Mouse (Mus musculus): ENCODE data around the gene Hdgfl2. TPM values are rescaled to one million over a fixed set of nuclear protein-coding genes. Genes with fewer than 3 reads are reported as not detected.
A peak's percentile ranks its signal among the peaks of the same experiment; 100 is the strongest.

Gene Hdgfl2
- polyA plus RNA-seq, 1 experiment from 2014 or later = 75.0 TPM

GRCm38 (mm10) chr17:56106981-56107380 is 27.5 kb downstream of the Hdgfl2 start:
- Histone ChIP-seq H3K9me3 (no peaks in the 10 kb centered on the region), H3K4me2 (no peak overlapping the region), H3K4me1 (peaks cover 12% of the 10 kb centered on the region), H3K4me3 (no peak overlapping the region), H3K9ac (no peak overlapping the region), H3K27me3 (replicated peaks) (no peaks in the 10 kb centered on the region), H3K36me3 (peaks cover 27% of the 10 kb centered on the region), H3K27ac (replicated peaks) (no peak overlapping the region)
- ATAC-seq (ENCODE audit: extremely low read depth, insufficient number of reproducible peaks, low FRiP score, low TSS enrichment) = no peak
- WGBS = 55% methylated on average over 4 of the region's 4 CpGs

- Histone ChIP-seq H3K27ac (replicated peaks) (no peak overlapping the region), H3K36me3 (peaks cover 19% of the 10 kb centered on the region), H3K27me3 (replicated peaks) (no peaks in the 10 kb centered on the region), H3K4me1 (peaks cover 12% of the 10 kb centered on the region), H3K9me3 (no peaks in the 10 kb centered on the region), H3K4me3 (no peak overlapping the region), H3K9ac (no peak overlapping the region), H3K4me2 (no peak overlapping the region)
- ATAC-seq (ENCODE audit: extremely low read depth, insufficient number of reproducible peaks, low FRiP score, low TSS enrichment) = no peak
- WGBS = 59% methylated on average over 2 of the region's 2 CpGs
These were observed 28.3 kb downstream of the Hdgfl2 start for GRCm38 (mm10) chr17:56107736-56108135.

- WGBS = 70% methylated on average over 6 of the region's 6 CpGs
- Histone ChIP-seq H3K9ac (no peak overlapping the region), H3K4me3 (no peak overlapping the region), H3K4me1 (peaks cover 12% of the 10 kb centered on the region), H3K27ac (replicated peaks) (no peak overlapping the region), H3K9me3 (no peaks in the 10 kb centered on the region), H3K4me2 (no peak overlapping the region), H3K36me3 (peaks cover 12% of the 10 kb centered on the region), H3K27me3 (replicated peaks) (no peaks in the 10 kb centered on the region)
- no peak for ATAC-seq (ENCODE audit: extremely low read depth, insufficient number of reproducible peaks, low FRiP score, low TSS enrichment)
These were observed 29.1 kb downstream of the Hdgfl2 start for GRCm38 (mm10) chr17:56108334-56109044.

GRCm38 (mm10) chr17:56109219-56110051 is 30.0 kb downstream of the Hdgfl2 start, which contains the start of gene Plin4:
TSS of gene Plin4 (minus strand) at chr17:56109803.
- H3K9ac ChIP-seq = peak within 1 kb of the TSS; percentile 28; the same call in 1 of the 2 replicates
- H3K27me3 ChIP-seq (replicated peaks) = no peaks in the 10 kb centered on the region
- ATAC-seq (ENCODE audit: extremely low read depth, insufficient number of reproducible peaks, low FRiP score, low TSS enrichment) = no peak
- H3K4me3 ChIP-seq = no peak within 1 kb of the TSS
- peaks cover 12% of the 10 kb centered on the region for H3K4me1 ChIP-seq
- H3K9me3 ChIP-seq = no peaks in the 10 kb centered on the region
- H3K4me2 ChIP-seq = no peak within 1 kb of the TSS
- 53% methylated on average over 10 of the region's 10 CpGs for WGBS
- H3K36me3 ChIP-seq = 0 out of 2 replicates have a peak, but pooled peaks cover 6% of the 10 kb centered on the region
- no peak within 1 kb of the TSS for H3K27ac ChIP-seq (replicated peaks)

DNA sequence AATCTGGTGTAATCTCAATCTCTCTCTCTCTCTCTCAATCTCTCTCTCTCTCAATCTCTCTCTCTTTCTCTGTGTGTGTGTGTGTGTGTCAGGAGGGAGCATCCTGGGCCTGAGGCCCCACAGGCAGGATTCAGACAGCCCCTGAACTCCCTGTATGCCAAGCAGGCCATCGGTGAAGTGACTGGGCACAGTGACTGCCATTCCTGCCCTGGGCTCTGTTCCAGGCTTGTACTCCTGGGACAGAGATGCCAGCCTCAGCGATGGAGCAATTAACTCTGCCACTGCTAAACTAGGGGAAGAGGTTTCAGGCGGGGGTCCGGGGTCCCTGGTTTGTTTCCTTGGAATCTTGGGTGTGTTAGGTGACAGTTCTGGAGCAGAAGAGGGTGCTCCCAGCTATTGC is 31.1 kb downstream of the Hdgfl2 start:
- H3K27me3 ChIP-seq (replicated peaks) = peaks cover 7% of the 10 kb centered on the region
- H3K4me1 ChIP-seq = peaks cover 12% of the 10 kb centered on the region
- no peak overlapping the region for H3K27ac ChIP-seq (replicated peaks)
- 0 out of 2 replicates have a peak, but pooled peaks cover 6% of the 10 kb centered on the region for H3K36me3 ChIP-seq
- WGBS = 69% methylated on average over 4 of the region's 4 CpGs
- no peak for ATAC-seq (ENCODE audit: extremely low read depth, insufficient number of reproducible peaks, low FRiP score, low TSS enrichment)
- no peaks in the 10 kb centered on the region for H3K9me3 ChIP-seq
- H3K4me3 ChIP-seq = no peak overlapping the region
- H3K4me2 ChIP-seq = no peak overlapping the region
- no peak overlapping the region for H3K9ac ChIP-seq

DNA sequence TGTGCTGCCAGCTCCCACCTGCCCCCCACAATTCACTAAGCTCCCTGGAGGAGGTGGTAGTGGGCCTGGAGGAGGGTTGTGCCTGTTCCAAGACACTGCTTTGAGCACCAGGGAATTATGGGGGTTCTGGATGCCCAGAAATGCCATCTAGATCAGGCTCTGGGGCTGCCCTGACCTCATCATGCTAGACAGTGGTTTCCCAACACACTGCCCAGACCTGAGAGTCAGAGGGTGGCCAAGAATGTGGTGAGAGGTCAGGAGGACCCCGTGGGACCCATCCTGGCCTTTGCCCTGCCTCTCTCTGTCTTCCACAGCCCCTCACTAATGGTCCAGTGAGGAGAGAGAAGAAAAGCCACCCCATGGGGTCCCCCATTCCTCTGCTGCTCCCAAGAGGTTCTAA is 31.6 kb downstream of the Hdgfl2 start:
- no peak overlapping the region for H3K4me3 ChIP-seq
- no peak overlapping the region for H3K4me2 ChIP-seq
- H3K9me3 ChIP-seq = no peaks in the 10 kb centered on the region
- no peak overlapping the region for H3K9ac ChIP-seq
- H3K36me3 ChIP-seq = 0 out of 2 replicates have a peak, but pooled peaks cover 6% of the 10 kb centered on the region
- 36% methylated on average over 1 of the region's 1 CpGs for WGBS
- peaks cover 12% of the 10 kb centered on the region for H3K27me3 ChIP-seq (replicated peaks)
- ATAC-seq (ENCODE audit: extremely low read depth, insufficient number of reproducible peaks, low FRiP score, low TSS enrichment) = no peak
- H3K4me1 ChIP-seq = peaks cover 12% of the 10 kb centered on the region
- no peak overlapping the region for H3K27ac ChIP-seq (replicated peaks)

DNA sequence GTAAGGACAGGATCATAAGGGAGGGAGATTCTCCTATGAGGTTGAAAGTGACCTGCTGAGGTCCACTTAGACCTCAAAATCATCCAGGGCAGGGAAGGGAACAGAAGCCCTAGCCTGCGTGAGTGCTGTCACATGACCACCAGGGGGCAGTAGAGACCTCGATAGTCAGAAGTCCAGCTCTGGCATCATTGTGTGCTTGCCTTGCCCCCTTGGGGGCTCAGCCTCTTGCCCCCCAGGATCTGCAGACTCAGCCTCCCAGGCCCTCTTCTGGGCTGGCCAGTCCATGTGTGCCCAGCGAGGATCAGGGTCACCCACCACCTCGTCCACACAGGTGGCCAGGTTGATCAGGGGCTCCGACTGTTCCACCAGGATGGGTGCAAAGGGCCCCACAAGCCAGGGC is 32.4 kb downstream of the Hdgfl2 start:
- Histone ChIP-seq H3K4me2 (no peak overlapping the region), H3K9me3 (no peaks in the 10 kb centered on the region), H3K27ac (replicated peaks) (no peak overlapping the region), H3K4me3 (no peak overlapping the region), H3K9ac (no peak overlapping the region), H3K27me3 (replicated peaks) (peaks cover 20% of the 10 kb centered on the region), H3K4me1 (peaks cover 12% of the 10 kb centered on the region), H3K36me3 (0 out of 2 replicates have a peak, but pooled peaks cover 6% of the 10 kb centered on the region)
- no peak for ATAC-seq (ENCODE audit: extremely low read depth, insufficient number of reproducible peaks, low FRiP score, low TSS enrichment)
- WGBS = 54% methylated on average over 5 of the region's 5 CpGs

GRCm38 (mm10) chr17:56112743-56113142 is 33.3 kb downstream of the Hdgfl2 start:
- Histone ChIP-seq H3K9me3 (no peaks in the 10 kb centered on the region), H3K36me3 (0 out of 2 replicates have a peak, but pooled peaks cover 3% of the 10 kb centered on the region), H3K4me3 (no peak overlapping the region), H3K4me1 (peaks cover 16% of the 10 kb centered on the region), H3K27ac (replicated peaks) (no peak overlapping the region), H3K4me2 (no peak overlapping the region), H3K9ac (no peak overlapping the region), H3K27me3 (replicated peaks) (peaks cover 26% of the 10 kb centered on the region)
- no peak for ATAC-seq (ENCODE audit: extremely low read depth, insufficient number of reproducible peaks, low FRiP score, low TSS enrichment)
- WGBS = 66% methylated on average over 3 of the region's 3 CpGs

- Histone ChIP-seq H3K4me1 (peaks cover 22% of the 10 kb centered on the region), H3K9ac (no peak overlapping the region), H3K27ac (replicated peaks) (no peak overlapping the region), H3K27me3 (replicated peaks) (peaks cover 59% of the 10 kb centered on the region), H3K36me3 (no peaks in the 10 kb centered on the region), H3K4me2 (no peak overlapping the region), H3K9me3 (no peaks in the 10 kb centered on the region), H3K4me3 (no peak overlapping the region)
- ATAC-seq (ENCODE audit: extremely low read depth, insufficient number of reproducible peaks, low FRiP score, low TSS enrichment) = no peak
- WGBS = 75% methylated on average over 10 of the region's 10 CpGs
These were observed 36.8 kb downstream of the Hdgfl2 start for GRCm38 (mm10) chr17:56116193-56116592.

DNA sequence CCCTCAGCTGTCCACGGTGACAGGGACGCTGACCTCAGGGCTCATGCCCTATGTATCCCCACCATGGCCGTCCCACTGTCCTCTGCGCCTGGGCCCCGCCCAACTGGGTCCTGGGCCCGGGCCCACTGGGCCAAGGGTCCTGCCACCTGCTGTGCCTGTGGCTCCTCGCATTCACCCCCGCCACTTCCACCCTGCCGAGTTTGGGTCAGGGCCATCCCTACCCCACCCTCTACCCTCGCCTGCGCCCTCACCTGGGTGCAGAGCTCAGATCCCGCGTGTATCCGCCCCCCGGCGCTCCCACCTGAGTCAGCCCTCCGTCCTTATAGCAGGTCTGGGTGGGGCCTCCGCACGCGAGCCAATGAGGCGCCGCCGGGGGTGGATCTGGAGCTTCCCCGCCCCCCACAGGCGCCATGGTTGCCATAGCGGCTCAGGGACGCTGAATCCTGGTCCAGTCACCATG is 37.8 kb downstream of the Hdgfl2 start, which contains the start of gene Plin5:
Plin5 (minus strand) TSS at position 346 of the 460 bp plus-strand sequence.
- peaks cover 22% of the 10 kb centered on the region for H3K4me1 ChIP-seq
- WGBS = 2% methylated on average over 26 of the region's 27 CpGs
- H3K36me3 ChIP-seq = peaks cover under 1% of the 10 kb centered on the region; the same call in 1 of the 2 replicates
- peak within 1 kb of the TSS; percentile 67 for H3K4me2 ChIP-seq
- peak within 1 kb of the TSS; percentile 37 for H3K4me3 ChIP-seq
- no peak within 1 kb of the TSS for H3K27ac ChIP-seq (replicated peaks)
- H3K27me3 ChIP-seq (replicated peaks) = peaks cover 70% of the 10 kb centered on the region
- no peak within 1 kb of the TSS for H3K9ac ChIP-seq
- H3K9me3 ChIP-seq = peaks cover 2% of the 10 kb centered on the region
- ATAC-seq (ENCODE audit: extremely low read depth, insufficient number of reproducible peaks, low FRiP score, low TSS enrichment) = no peak

GRCm38 (mm10) chr17:56119431-56119830 is 40.0 kb downstream of the Hdgfl2 start:
- Histone ChIP-seq H3K4me1 (peaks cover 29% of the 10 kb centered on the region), H3K4me2 (peak overlapping the region; percentile 70), H3K9ac (peak overlapping the region; percentile 34), H3K27me3 (replicated peaks) (peaks cover 92% of the 10 kb centered on the region), H3K9me3 (peaks cover 9% of the 10 kb centered on the region), H3K4me3 (peak overlapping the region; percentile 42), H3K27ac (replicated peaks) (no peak overlapping the region), H3K36me3 (peaks cover 3% of the 10 kb centered on the region; the same call in 1 of the 2 replicates)
- ATAC-seq (ENCODE audit: extremely low read depth, insufficient number of reproducible peaks, low FRiP score, low TSS enrichment) = no peak
- WGBS = 35% methylated on average over 12 of the region's 12 CpGs

Measured in heart, embryonic 13.5 days (tissue).